Mouse (Mus musculus) brain, embryonic 14.5 days (tissue): ENCODE results near the gene Ube2q2. TPM values are rescaled to one million over a fixed set of nuclear protein-coding genes. Genes with fewer than 3 reads are reported as not detected.

Experiments used
- DNase-seq: peaks from one replicate; pipeline ENCODE4 v3.0.0-alpha.2; 2011; ENCODE audit warnings: low read depth
- CTCF ChIP-seq: fragments of 200-500 bp; IDR thresholded peaks from 2 replicates; pipeline ENCODE4 v1.5.1; 2012; ENCODE audit warnings: inconsistent platforms, mild to moderate bottlenecking, moderate library complexity, borderline replicate concordance; ENCODE audit not compliant: insufficient read depth, insufficient read length; ENCODE audit errors: extremely low read depth
- POLR2A ChIP-seq: fragments of 200-500 bp; IDR thresholded peaks from 2 replicates; pipeline ENCODE4 v1.6.1; 2012; ENCODE audit warnings: mild to moderate bottlenecking, inconsistent platforms, borderline replicate concordance; ENCODE audit not compliant: poor library complexity, insufficient read depth, insufficient read length, severe bottlenecking; ENCODE audit errors: extremely low read depth
- polyA plus RNA-seq: library from polyadenylated mRNA; depleted of rRNA; stranded (reverse); fragments of >200 nt; gene quantifications from 2 replicates; pipeline ENCODE4 v1.2.3, GENCODE M21; 2012; rRNA removed

Gene Ube2q2
- polyA plus RNA-seq, 1 experiment, result 25.3 TPM

DNA sequence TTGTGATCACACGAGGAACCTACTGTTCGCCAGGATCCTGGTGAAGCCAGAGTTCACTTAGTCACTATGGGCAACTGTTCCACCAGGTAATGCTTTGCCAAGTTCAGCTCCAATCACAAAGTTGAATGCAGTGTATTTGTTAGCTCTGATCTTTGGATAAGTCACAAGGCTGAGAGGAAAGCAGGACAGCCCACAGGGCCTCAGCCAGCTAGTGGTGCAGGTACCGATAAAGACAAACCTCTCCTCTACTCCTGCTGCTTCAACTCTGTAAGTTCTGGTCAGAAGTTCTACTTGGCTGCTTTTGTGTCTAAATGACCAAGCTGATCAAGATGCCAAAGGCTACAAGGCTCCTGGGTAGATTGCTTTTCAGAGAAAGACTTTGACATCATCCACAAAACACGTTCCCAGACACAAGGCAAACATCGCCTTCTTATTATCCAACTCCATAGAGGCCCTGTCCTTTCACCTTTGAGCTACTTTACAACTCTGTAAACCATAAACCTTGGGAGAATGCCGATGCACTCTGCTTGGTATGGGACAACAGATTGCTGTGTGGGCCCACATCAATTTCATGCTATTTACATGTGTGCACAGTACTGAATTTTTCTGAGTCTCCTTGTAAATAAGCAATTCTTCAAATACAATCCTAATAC is 102.1 kb downstream of the Ube2q2 start:
- DNase-seq, result no peak
- no peak for TF ChIP-seq CTCF
- TF ChIP-seq POLR2A, result no peak

DNA sequence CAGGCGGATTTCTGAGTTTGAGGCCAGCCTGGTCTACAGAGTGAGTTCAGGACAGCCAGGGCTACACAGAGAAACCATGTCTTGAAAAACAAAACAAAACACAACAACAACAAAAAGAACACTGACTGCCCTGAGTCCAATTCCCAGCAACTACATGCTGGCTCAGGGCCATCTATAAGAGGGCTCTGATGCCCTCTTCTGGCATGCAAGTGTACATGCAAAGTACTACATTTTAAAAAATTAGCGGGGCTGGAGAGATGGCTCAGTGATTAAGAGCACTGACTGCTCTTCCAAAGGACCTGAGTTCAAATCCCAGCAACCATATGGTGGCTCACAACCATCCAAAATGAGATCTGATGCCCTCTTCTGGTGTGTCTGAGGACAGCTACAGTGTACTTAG is 103.4 kb downstream of the Ube2q2 start:
- DNase-seq, result peak; percentile 9
- TF ChIP-seq CTCF, result peak; percentile 10; the same call in 1 of the 2 replicates

GRCm38 (mm10) chr9:55253849-55254248 is 105.2 kb downstream of the Ube2q2 start:
- TF ChIP-seq CTCF (no peak), POLR2A (no peak)
- DNase-seq, result no peak

- DNase-seq, result no peak
- TF ChIP-seq CTCF, result no peak
- TF ChIP-seq POLR2A, result no peak
Observed at GRCm38 (mm10) chr9:55255056-55255455, 106.4 kb downstream of the Ube2q2 start.

GRCm38 (mm10) chr9:55255604-55256003 is 107.0 kb downstream of the Ube2q2 start:
- no peak for DNase-seq
- no peak for TF ChIP-seq POLR2A
- TF ChIP-seq CTCF, result no peak

DNA sequence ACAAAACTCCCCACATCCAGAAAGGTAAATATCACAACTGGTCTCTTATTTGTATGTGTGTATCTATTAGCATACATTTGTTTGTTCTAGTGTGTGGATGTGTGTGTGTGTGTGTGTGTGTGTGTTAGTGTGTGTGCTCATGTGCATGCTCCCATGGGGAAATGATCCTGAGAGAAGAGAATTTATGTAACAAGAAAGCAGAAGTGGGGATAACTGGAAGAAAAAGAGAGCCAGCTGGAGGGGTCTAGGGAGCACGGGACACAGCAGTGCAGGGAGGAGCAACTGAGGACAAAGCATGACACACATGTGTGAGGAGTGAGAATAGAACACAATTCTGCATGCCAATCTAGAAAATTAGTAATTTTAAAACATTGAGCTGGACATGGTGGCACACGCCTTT is 108.5 kb downstream of the Ube2q2 start:
- TF ChIP-seq CTCF, result no peak

More for the DNA sequence above, 108.5 kb downstream of the Ube2q2 start:
- DNase-seq, result no peak

Other genes with a start within 250 kb of the Ube2q2 start
- 0.93 and 1.8 TPM in 2 replicates for gene Hykk, start 231.6 kb upstream of the Ube2q2 start, polyA plus RNA-seq
- gene Psma4, start 198.1 kb upstream of the Ube2q2 start, polyA plus RNA-seq, result 190 and 217 TPM in 2 replicates
- gene AY074887, start 197.9 kb upstream of the Ube2q2 start, polyA plus RNA-seq, result 0.11 and 0.19 TPM in 2 replicates
- gene Chrna5, start 168.0 kb upstream of the Ube2q2 start, polyA plus RNA-seq, result 2.3 and 4.6 TPM in 2 replicates
- 9.3 and 14.9 TPM in 2 replicates for gene Chrna3, start 122.3 kb upstream of the Ube2q2 start, polyA plus RNA-seq
- 1.4 and 2.1 TPM in 2 replicates for gene Chrnb4, start 100.1 kb upstream of the Ube2q2 start, polyA plus RNA-seq
- 35.0 and 44.2 TPM in 2 replicates for gene Fbxo22, start 60.1 kb downstream of the Ube2q2 start, polyA plus RNA-seq
- gene Nrg4, start 178.0 kb downstream of the Ube2q2 start, polyA plus RNA-seq, result 0.18 and 0.40 TPM in 2 replicates
- gene Tmem266, start 178.1 kb downstream of the Ube2q2 start, polyA plus RNA-seq, result 4.7 and 7.8 TPM in 2 replicates